Comparison of ENCODE assay signal across 8 mouse cellular contexts in the genomic region with DNA sequence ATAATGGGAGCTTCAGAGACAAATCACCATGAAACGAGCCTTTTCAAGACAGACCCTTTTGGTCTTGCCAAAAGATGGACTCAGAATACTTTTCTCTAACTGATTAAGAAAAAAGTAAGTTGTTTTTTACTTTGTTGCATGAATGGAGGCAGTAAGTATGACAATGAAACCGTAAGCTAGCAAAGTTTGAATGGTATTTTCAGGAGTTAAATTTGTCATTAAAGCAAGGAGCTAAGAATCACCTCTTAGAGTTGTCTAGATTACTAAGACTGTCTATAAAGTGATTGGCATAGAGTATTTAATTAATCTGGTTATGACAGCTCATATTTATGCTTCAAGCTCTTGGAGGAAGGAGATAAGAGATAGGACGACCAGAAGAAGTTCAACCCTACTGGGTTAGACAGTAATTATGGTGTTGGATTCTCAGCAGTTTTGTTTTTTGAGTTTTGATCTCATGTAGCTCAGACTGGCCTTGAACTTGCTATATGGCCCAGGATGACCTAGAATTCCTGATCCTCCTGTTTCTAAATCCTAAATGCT. TPM values are rescaled to one million over a fixed set of nuclear protein-coding genes. Genes with fewer than 3 reads are reported as not detected.
DNase-seq lines count a peak whose midpoint lies in the region; ATAC-seq and TF ChIP-seq lines count a peak whose summit lies in the region.

Gene Clk4, plus strand, starts transcription at position 51 of the 540 bp plus-strand sequence.

- peaks cover 1% of the 10 kb centered on the region for H3K27me3 ChIP-seq in C2C12 (ENCODE audit: control insufficient read depth, insufficient read depth, insufficient read length)
- H3K27me3 ChIP-seq in ES-Bruce4 (ENCODE audit: control insufficient read depth, insufficient read depth, low read length, poor library complexity, severe bottlenecking), result no peaks in the 10 kb centered on the region
- H3K27me3 ChIP-seq in limb, embryonic 14.5 days (ENCODE audit: control insufficient read depth, insufficient read depth, low read length), result no peaks in the 10 kb centered on the region
- H3K27me3 ChIP-seq in stomach, embryonic 14.5 days (ENCODE audit: control insufficient read depth, insufficient read depth, low read length), result no peaks in the 10 kb centered on the region

- H3K79me2 ChIP-seq in C2C12 (ENCODE audit: control insufficient read depth, insufficient read depth), result peaks cover 38% of the 10 kb centered on the region

- H3K4me3 ChIP-seq in C2C12 (ENCODE audit: insufficient read depth, poor library complexity, severe bottlenecking) (peak within 1 kb of the TSS; percentile 93), ES-Bruce4 (ENCODE audit: low read depth, low read length) (peak within 1 kb of the TSS; percentile 43)
- peak within 1 kb of the TSS; percentile 90 for H3K4me3 ChIP-seq in limb, embryonic 14.5 days (replicated peaks; ENCODE audit: low read length)
- peak within 1 kb of the TSS; percentile 96 for H3K4me3 ChIP-seq in stomach, embryonic 14.5 days (ENCODE audit: low read depth, low read length)

- H3K27ac ChIP-seq in ES-Bruce4 (ENCODE audit: insufficient read depth, low read length), result 0 out of 2 replicates have a peak within 1 kb of the TSS, but pooled peaks have one; percentile 7
- 0 out of 2 replicates have a peak within 1 kb of the TSS, but pooled peaks have one; percentile 61 for H3K27ac ChIP-seq in limb, embryonic 14.5 days (replicated peaks; ENCODE audit: low read depth, low read length)
- peak within 1 kb of the TSS; percentile 90 for H3K27ac ChIP-seq in stomach, embryonic 14.5 days (ENCODE audit: low read length)

- no peak for TF ChIP-seq EP300 in ES-Bruce4 (IDR thresholded peaks at IDR 0.05; ENCODE audit: insufficient read depth, low read depth, low read length)

- peaks cover 36% of the 10 kb centered on the region for H3K79me3 ChIP-seq in C2C12 (ENCODE audit: low read depth)

- intact Hi-C loops in heart, postnatal 36 days (cut with DNase I), result loop anchor here (5.0 kb wide), 1 partner anchor 329 kb away; the partner anchor contains the start of gene Zfp354b

- no peaks in the 10 kb centered on the region for H3K4me1 ChIP-seq in ES-Bruce4 (ENCODE audit: control insufficient read depth, insufficient read depth, low read length)
- peaks cover 22% of the 10 kb centered on the region for H3K4me1 ChIP-seq in limb, embryonic 14.5 days (ENCODE audit: control insufficient read depth, insufficient read depth, low read length)
- H3K4me1 ChIP-seq in stomach, embryonic 14.5 days (ENCODE audit: control insufficient read depth, insufficient read depth, low read length), result peaks cover 7% of the 10 kb centered on the region; the same call in 1 of the 2 replicates

- H3K4me2 ChIP-seq in limb, embryonic 14.5 days (replicated peaks; ENCODE audit: low read depth, low read length, severe bottlenecking), result peak within 1 kb of the TSS; percentile 76
- peak within 1 kb of the TSS; percentile 86 for H3K4me2 ChIP-seq in stomach, embryonic 14.5 days (replicated peaks; ENCODE audit: low read depth, low read length)

- no peak for ATAC-seq in erythroid progenitor cell, adult 5-6 weeks (replicated peaks; ENCODE audit: low FRiP score, poor library complexity, severe bottlenecking)
- no peak for ATAC-seq in limb, embryonic 14.5 days (ENCODE audit: low FRiP score, low read depth)
- no peak for ATAC-seq in stomach, embryonic 14.5 days (ENCODE audit: insufficient number of reproducible peaks, insufficient read depth, low FRiP score, low read depth)

- no peak within 1 kb of the TSS for H3ac ChIP-seq in C2C12 (ENCODE audit: control insufficient read depth, insufficient read length, low read depth)

- WGBS in limb, embryonic 14.5 days, result 85% methylated on average over 3 of the region's 3 CpGs
- WGBS in stomach, embryonic 14.5 days, result 74% methylated on average over 3 of the region's 3 CpGs

- no peak for DNase-seq in heart, postnatal 36 days
- DNase-seq in limb, embryonic 14.5 days (ENCODE audit: low spot score), result no peak
- DNase-seq in cerebellum, adult 11 months, result no peak
- no peak for DNase-seq in right cerebral cortex, adult 2 months (ENCODE audit: low spot score in 2 of 2)

- no peak for TF ChIP-seq POLR2A in ES-Bruce4 (IDR thresholded peaks at IDR 0.05; ENCODE audit: insufficient read depth, low read length)
- no peak for TF ChIP-seq POLR2A in limb, embryonic 14.5 days (IDR thresholded peaks at IDR 0.05; ENCODE audit: borderline replicate concordance, extremely low read depth, insufficient read depth, insufficient read length)

- peak within 1 kb of the TSS; percentile 21; the same call in 1 of the 2 replicates for H3K9ac ChIP-seq in ES-Bruce4 (ENCODE audit: low read depth, poor library complexity, severe bottlenecking)
- peak within 1 kb of the TSS; percentile 96 for H3K9ac ChIP-seq in limb, embryonic 14.5 days (ENCODE audit: low read depth, low read length, severe bottlenecking)
- H3K9ac ChIP-seq in stomach, embryonic 14.5 days (replicated peaks; ENCODE audit: low read depth, low read length), result peak within 1 kb of the TSS; percentile 92

- no peaks in the 10 kb centered on the region for H3K9me3 ChIP-seq in ES-Bruce4 (replicated peaks; ENCODE audit: control insufficient read depth, insufficient read depth, low read length, poor library complexity, severe bottlenecking)
- H3K9me3 ChIP-seq in limb, embryonic 14.5 days (ENCODE audit: control insufficient read depth, low read length), result no peaks in the 10 kb centered on the region
- H3K9me3 ChIP-seq in stomach, embryonic 14.5 days (ENCODE audit: control insufficient read depth, low read depth, low read length), result no peaks in the 10 kb centered on the region

- TF ChIP-seq CTCF in C2C12 (IDR thresholded peaks at IDR 0.05; ENCODE audit: control insufficient read depth, insufficient read depth, insufficient read length), result no peak
- no peak for TF ChIP-seq CTCF in ES-Bruce4 (IDR thresholded peaks at IDR 0.05; ENCODE audit: low read depth, low read length)

- H3K36me3 ChIP-seq in C2C12 (ENCODE audit: control insufficient read depth, insufficient read depth) (peaks cover 17% of the 10 kb centered on the region), ES-Bruce4 (ENCODE audit: control insufficient read depth, insufficient read depth, low read length, poor library complexity, severe bottlenecking) (peaks cover under 1% of the 10 kb centered on the region; the same call in 1 of the 2 replicates)
- no peaks in the 10 kb centered on the region for H3K36me3 ChIP-seq in limb, embryonic 14.5 days (ENCODE audit: control insufficient read depth, insufficient read depth, low read length)
- H3K36me3 ChIP-seq in stomach, embryonic 14.5 days (ENCODE audit: control insufficient read depth, insufficient read depth, low read length), result peaks cover 1% of the 10 kb centered on the region; the same call in 1 of the 2 replicates

TF ChIP-seq in C2C12, 6 proteins besides CTCF, POLR2A, EP300 and RAD21:
- TF ChIP-seq MYOD1 (IDR thresholded peaks at IDR 0.05; ENCODE audit: control insufficient read depth, insufficient read length, low read depth) (no peak), CEBPB (IDR thresholded peaks at IDR 0.05; ENCODE audit: low read depth) (no peak), MYOG (IDR thresholded peaks at IDR 0.05; ENCODE audit: control insufficient read depth, extremely low read depth, insufficient read length) (no peak), USF1 (IDR thresholded peaks at IDR 0.05; ENCODE audit: low read depth) (no peak), FOSL1 (IDR thresholded peaks at IDR 0.05; ENCODE audit: insufficient read depth, low read length, poor library complexity, severe bottlenecking) (no peak), MAX (IDR thresholded peaks at IDR 0.05) (no peak)

RNA-seq across cellular contexts. Expression of gene Clk4, which starts in this region (rescaled TPM):
- polyA plus RNA-seq in C2C12 (2012; fragmentation: generic; extraction: Trizol), result 12.5 TPM
- polyA plus RNA-seq in ES-Bruce4 (2011; ENCODE audit: insufficient read depth, insufficient read length, low read depth, missing spikeins), result 68.9 and 72.9 TPM in 2 replicates
- 246 and 290 TPM in 2 replicates for total RNA-seq in erythroid progenitor cell, adult 5-6 weeks (2015; ENCODE audit: low replicate concordance)
- total RNA-seq in erythroid progenitor cell, adult 5-6 weeks (2017; ENCODE audit: low replicate concordance), result 197 and 213 TPM in 2 replicates
- total RNA-seq in heart, postnatal 36 days (2021), result 10 to 100 TPM; 40.5 to 45.4 TPM
- polyA plus RNA-seq in limb, embryonic 14.5 days (2012; rRNA removed), result 144 and 184 TPM in 2 replicates
- 118 and 155 TPM in 2 replicates for polyA plus RNA-seq in limb, embryonic 14.5 days (2014; fragmentation: Nextera tagmentation; extraction: Ambion mirVana)
- 140 and 141 TPM in 2 replicates for polyA plus RNA-seq in stomach, embryonic 14.5 days (2014; fragmentation: Nextera tagmentation; extraction: Ambion mirVana)

Comparison
In these comparisons a context has a peak if more than half of its experiments do, and no peak if none do; other contexts are left out.
1. RNA of gene Clk4 (total RNA-seq): 197 to 290 TPM in erythroid progenitor cell, adult 5-6 weeks; 40.5 to 45.4 TPM in heart, postnatal 36 days; every median in the first group is over 4 times any median in the second.
2. H3K4me3 ChIP-seq: peak in every context shown above with its lines; median percentile 96 in stomach, embryonic 14.5 days; 93 in C2C12; 90 in limb, embryonic 14.5 days; 43 in ES-Bruce4.
3. H3K27ac ChIP-seq: peak in every context shown above with its lines; median percentile 90 in stomach, embryonic 14.5 days; 61 in limb, embryonic 14.5 days; 7 in ES-Bruce4.
4. H3K9ac ChIP-seq: peak in every context shown above with its lines; median percentile 96 in limb, embryonic 14.5 days; 92 in stomach, embryonic 14.5 days; 21 in ES-Bruce4.